Mouse (Mus musculus) bone marrow, adult 2 months (tissue): ENCODE results near the gene Edc3.

ENCODE experiments used
- CTCF ChIP-seq: fragments of 200-500 bp; IDR thresholded peaks from 2 replicates; pipeline ENCODE4 v1.5.1; 2011; ENCODE audit warnings: low read length, control low read depth; ENCODE audit not compliant: control insufficient read depth, insufficient read depth
- POLR2A ChIP-seq: fragments of 200-500 bp; IDR thresholded peaks from 2 replicates; pipeline ENCODE4 v1.6.1; 2011; ENCODE audit warnings: low read depth, mild to moderate bottlenecking, control low read depth, low read length, borderline replicate concordance; ENCODE audit not compliant: control insufficient read depth

GRCm38 (mm10) chr9:57766431-57766830, 58.1 kb downstream of the Edc3 start:
- no peak for TF ChIP-seq POLR2A
- no peak for TF ChIP-seq CTCF
